Mouse (Mus musculus) liver, embryonic 14.5 days (tissue): Measurements from ENCODE around the gene Reps2.

Experiments
- CTCF ChIP-seq: IDR thresholded peaks from 2 replicates; pipeline ENCODE4 v1.5.1; 2016; ENCODE audit warnings: antibody characterized with exemption, low read depth, control low read depth
- EP300 ChIP-seq: IDR thresholded peaks from 2 replicates; pipeline ENCODE4 v1.6.1; 2016; ENCODE audit warnings: antibody characterized with exemption, low read depth

DNA sequence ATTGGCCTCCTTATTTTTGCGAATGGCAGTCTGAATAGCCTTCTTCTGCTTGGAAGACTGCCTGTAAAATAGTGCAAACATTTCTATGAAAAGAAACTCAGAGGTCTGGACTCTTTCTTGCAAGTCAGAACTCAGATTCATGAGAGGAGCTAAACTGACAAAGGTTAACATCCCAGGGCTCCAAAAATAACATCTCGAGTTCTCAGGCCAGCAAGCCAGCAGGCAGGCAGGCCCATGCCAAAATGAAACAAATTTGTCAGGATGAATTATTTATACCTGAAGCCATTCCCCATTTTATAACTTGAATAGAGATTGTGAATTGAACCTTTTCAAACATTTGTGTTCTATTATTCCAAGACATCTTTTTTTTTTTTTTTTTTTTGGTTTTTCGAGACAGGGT is 215.8 kb downstream of the Reps2 start:
- TF ChIP-seq CTCF (no peak), EP300 (no peak)
